Mouse (Mus musculus): ENCODE results near the gene Wdr43.

GRCm38 (mm10) chr17:71660390-71660789 is 44.7 kb downstream of the Wdr43 start:
- TF ChIP-seq ZKSCAN1 (IDR thresholded peaks at IDR 0.05; ENCODE audit: borderline replicate concordance, low read depth, low read length) (no peak), CTCF (conservative IDR thresholded peaks at IDR 0.05 in 1 of 2, IDR thresholded peaks at IDR 0.05 in 1 of 2; ENCODE audit: low read depth in 2 of 2, low read length in 2 of 2) (no peak), SIN3A (IDR thresholded peaks at IDR 0.05; ENCODE audit: low read length) (no peak)
